Mouse (Mus musculus): ENCODE measurements around the gene Trhde.

Gene Trhde

DNA sequence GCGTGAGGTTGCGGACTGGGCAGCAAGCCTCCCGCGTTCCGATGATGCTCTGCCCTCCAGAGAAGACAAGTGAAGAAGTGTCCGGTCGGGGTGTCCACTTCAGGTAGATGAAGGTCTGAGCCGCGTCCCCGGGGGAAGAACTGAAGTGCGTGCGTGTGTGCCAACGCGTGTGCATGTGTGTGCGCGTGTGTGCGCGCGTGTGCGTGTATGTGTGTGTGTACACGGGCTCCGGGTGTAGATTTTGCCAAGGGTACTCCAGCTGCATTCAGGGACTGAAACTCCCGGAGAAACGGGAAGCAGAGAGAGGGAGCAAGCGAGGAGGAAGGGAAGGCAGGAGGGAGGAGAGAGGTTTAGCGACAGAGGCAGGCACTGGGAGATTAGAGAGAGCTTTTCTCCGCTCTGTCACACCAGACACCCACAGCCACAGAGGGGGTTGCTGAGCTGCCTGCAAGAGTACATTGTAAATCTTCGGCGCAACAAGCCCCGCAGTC lies at the start of gene Trhde:
Trhde (minus strand) TSS at position 147 of the 491 bp plus-strand sequence.
- DNase-seq = peak; percentile 76 to 78

DNA sequence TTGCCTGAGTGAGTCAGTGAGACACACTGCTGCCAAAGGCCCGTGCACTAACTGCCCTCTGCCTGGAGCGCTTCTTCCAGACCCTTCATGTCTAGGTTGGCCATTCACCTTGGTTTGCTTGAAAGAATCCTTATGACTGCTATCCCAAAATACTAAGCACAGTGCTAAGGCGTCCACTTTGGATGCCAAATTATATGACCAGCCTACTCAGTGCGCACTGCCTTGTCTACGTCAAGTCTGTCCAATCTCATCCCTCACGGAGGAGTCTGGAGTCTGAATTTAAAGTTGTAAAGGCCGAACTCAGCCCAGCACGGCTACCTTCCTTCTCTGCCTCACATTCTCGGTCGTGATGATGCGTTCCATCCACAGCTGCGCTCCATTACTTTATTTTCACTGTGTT lies 39.9 kb upstream of the Trhde start:
- DNase-seq = no peak

DNA sequence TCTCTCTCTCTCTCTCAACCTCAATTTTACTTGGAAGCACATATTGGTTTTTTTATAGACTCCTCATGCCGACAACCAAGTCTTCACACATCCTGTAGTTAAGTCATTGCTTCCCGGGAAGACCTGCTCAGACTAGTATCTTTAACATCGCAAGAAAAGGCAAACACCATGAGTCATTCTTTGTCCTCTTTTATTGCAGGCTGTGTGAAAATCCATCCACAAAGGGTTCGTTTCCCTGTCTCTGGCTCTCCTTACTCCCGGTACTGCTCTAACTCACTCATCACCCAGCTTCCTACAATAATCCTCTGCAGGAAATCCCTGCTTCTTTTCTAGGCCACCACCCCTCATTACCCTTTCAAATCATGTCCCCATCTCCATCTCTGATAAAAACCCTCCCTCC lies 39.3 kb upstream of the Trhde start:
- no peak for DNase-seq

DNA sequence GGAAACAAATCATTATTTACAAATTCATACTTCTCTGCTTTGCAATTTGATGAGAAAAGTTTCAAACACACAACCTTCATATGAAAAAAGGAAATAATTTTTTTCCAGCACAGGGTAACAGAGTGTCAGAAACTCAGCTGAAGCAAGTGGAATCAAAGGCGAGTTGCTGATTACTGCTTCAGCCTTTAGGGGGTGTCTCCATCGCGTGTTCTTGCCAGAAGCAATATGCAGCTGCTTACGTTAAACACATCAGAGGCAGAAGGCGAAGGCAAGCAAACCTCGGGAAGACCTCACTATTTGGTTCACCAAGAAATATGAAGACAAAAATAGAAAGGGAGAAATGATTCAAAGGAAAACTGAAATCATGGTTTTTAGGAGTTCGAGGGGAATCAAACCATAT lies 29.2 kb upstream of the Trhde start:
- DNase-seq = peak; percentile 43 to 48

DNA sequence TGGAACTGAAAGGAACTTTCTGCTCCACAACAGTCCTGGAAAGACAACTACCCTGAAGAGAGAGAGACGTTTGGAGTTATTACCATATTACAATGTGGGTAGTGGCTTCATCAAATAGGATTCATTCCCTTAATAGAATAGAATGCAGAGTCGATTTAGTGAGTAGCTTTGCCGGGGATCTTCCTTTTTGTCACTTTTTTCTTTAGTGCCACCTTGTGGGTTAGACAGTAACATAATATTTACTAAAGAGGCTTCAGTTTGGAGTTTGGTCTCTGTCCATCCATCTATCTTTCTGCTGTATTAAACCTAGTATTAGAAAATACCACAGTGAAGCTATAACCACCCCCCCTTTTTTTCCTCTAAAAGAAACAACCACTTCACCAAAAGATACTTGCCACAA lies 6.7 kb upstream of the Trhde start:
- no peak for DNase-seq

DNA sequence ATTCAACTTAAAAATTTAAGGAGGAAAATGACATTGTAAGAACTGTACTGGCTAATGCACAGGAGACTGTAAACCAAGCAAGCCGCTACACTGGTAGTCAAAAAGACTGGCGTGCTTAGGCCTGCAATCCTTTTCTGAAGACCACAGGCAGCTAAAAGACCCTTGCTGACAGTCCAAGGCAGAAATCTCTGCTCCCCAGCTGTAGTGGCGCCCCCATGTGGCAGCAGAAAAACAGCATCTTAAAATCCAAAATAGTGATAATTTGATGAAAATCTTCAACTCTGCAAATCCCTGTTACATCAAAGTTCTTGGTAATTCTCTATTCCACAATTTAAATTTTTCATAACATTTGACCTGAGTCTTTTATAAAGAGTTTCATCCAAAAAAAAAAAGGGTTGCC lies 3.8 kb upstream of the Trhde start:
- peak; percentile 86 to 91 for DNase-seq

DNA sequence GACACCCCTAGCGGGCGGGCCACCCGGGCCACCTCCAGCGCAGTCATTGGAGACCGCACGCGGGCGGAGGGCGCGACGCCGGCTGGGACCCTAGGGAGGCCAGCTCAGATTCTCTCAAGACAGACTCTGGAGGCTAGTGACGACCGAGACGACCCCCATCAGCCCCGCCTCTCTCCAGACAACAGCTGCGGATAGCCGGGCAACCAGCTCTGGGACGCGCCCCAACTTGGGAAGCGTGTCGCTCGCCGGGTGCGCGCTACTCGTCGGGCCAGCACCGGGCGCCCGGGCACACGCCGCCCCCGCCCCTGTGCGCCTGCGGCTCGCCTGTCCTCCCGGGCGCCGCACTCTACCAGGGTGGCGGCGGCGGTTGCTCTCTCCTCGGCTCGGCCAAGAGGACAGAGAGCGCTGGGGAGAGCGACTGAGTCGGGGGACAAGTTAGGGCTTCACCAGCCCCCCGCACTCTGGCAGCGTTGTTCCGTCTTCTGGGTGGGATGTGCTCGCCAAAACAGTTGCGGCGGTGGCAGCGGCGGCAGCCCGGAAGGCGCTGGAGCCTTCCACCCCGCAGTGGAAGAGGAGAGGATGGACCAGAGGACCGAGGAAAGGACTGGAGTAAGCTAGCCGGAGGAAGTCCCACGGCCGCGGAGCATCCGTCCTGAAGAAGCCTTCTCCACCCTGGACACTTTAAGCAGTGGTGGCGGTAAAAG lies 498 bp downstream of the Trhde start:
- DNase-seq = peak; percentile 85 to 88

DNA sequence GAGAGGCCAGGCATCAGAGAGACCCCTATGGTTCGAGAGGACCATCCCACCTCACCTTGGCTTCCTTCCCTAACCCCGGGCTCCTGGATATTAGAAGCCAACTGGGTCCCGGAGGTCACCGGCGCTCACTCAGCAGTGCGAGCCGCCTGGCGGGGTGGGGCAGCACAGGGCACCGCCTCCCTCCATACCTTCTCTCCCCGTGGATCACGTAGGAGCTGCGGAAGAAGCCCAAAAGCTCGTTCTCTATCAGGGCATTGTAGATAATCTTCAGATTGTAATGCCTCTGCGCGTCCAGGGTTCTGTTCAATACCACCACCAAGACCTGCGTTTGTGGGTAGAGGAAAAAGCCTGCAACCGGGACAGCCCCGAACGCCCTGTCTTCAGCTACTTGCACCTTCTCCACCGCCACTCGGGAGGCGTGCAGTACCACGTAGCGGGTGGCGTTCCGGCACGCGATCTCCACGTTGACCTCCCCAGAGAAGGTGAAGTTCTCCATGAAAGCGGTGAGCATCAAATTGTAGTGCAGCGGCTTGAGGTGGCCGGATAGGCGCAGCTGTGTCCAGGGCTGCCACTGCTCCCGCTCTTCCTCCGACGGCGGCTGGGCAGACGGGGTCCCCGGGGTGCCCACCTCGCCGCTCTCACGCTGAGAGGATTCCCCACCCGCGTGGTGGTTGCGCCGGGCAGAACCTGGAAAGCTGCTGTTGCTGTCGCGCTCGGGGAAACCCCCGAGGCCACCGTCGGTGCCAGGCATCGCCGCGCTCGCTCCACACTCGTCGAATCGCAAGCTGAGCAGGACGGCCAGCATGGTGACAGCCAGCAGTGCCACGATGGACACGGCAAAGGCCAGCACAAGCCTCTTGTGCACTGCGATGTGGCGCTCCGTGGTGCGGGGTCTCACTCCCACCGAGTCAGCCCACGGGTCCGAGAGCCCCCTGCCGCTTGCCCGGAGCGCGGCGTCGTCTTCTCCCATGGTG lies 1.5 kb downstream of the Trhde start:
- DNase-seq = peak; percentile 68 to 69

DNA sequence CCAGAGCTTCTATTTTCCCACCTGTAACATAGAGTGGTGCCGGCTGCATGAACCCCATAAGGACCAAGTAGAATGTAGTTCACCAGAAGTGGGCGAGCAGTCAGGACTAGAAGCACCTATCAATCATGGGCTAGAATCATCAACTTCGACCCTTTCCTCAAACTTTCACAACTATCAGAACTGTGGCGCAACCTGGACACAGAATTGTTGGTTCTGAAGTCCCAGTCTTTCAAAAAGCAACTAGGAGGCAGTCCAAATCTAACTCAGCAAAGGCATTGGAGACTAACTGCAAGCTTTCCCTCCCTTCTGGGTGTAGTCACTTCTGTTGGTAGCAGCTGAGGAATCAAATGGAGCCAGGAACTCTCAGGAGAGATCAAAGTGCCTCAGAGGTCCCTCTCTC lies 2.6 kb downstream of the Trhde start:
- no peak for DNase-seq

DNA sequence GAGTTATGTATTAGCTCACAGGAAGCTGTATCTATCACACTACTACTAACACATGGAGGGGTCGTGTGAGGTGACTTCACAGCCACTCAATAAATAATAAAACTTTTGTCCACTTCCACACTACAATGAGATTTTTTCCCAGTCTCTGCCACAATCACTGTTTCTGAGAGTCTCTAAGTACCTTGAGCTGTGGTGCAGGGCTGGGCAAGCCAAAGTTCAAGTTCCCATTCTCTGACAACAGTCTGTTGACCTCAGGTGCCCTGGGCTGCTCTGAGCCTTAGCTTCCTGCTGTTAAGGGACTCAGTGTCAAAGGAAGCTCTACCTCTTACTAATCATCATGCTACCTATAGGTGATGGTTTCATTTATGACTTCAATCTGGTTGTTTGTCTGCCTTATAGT lies 3.3 kb downstream of the Trhde start:
- no peak for DNase-seq

DNA sequence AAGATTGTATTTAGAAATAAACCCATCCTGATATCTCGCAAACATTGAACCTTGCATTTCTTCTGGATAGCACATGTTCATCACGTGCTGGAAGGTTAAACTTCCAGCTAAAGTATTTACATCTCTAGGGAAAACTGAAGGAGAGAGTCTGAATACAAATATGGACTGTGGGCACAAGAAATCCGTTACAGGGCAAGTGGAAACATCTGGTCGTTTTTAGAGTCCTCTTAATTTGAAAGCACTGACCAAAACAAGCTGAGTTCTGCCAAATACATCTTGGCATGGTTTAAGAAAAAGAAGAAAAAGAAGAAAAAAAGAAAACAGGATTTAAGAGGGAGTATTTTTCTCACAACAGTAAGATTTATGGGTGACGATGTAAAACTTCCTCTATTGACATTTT lies 3.9 kb downstream of the Trhde start:
- no peak for DNase-seq

DNA sequence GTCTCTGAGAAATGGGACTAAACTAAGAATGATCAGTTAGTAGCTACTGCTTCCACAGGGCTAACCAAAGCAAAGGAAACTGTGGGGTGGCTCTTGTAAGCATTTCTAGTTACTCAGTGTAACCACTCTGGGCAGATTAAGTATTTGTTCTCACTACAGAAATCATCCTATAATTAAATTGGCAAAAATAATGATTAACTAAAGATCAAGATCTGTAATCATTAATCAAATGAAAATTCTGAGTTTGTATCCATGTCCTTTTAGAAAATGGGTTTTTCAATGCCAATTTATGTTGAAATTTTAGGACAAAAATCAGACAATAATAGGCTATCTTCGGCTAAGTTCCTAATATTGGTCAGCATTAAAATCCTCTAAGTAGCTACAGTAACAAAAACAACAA lies 4.4 kb downstream of the Trhde start:
- no peak for DNase-seq

DNA sequence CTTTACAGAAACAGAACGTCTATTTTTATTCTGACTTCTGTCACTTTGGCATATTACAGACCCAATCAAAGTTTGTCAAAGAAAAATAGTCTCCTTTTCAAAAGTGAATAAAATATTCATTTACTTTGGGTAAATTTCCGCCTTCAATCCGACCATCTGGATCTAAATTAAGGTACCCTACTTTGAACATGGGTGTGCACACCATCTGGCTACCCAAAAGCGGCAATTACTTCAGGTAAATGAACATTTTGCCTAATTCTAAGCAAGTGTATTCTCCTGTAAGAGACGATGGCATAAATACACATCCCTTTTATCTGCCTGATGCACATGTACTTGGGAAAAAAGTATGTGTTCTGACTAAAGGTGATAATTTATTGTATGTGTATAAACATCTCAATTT lies 5.2 kb downstream of the Trhde start:
- DNase-seq = no peak

DNA sequence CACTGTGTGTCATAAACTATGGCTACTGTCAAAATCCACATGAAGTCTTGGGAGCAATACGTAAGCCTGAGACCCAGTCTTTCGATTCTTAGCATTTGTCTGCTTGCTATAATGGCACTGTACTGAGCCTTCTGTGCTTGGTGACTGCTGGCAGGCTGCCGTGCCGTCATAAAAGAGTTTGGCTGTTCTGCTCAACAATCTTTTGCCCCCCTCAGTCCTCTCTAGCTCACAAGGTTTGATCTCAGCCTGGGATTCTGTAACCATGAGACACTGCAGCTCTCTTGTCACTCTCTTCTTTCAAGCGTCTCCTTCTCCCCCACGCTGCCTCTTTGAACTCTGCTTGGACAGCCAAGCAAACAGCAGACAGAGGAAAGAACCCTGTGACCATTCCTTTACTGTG lies 7.9 kb downstream of the Trhde start:
- DNase-seq = peak; percentile 63 to 67

DNA sequence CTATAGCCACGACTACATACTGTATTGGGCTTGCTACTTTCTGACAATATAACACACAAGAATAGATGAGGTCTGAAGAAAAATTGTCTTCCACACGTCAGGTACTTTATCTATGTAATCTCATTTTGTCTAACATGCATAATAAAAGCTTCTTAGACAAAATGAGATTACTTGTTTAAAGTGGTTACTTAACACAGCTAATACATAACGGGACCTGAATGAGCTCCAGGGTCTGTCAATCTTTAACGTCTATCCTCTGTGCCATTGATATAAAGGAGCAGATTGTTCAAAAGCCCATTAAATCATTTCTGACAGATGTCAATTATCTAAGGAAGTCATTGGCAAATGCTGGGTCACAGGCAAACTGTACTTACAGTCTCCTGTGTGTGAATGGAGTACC lies 36.2 kb downstream of the Trhde start:
- no peak for DNase-seq

DNA sequence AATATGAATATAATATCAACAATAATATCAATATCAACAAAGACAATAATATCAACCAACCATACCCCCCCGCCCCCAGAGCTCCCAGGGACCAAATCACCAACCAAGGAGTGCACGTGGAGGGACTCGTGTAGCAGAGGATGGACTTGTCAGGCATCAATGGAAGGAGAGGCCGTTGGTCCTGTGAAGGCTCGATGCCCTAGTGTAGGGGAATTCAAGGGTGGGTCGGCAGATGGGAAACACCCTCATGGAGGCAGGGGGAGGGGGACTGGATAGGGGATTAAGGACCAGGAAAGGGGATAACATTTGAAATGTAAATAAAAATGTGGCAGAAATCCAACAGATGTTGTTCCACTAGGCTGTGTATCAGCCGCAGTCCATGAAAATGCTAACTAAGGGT lies 40.0 kb downstream of the Trhde start:
- DNase-seq = no peak

DNA sequence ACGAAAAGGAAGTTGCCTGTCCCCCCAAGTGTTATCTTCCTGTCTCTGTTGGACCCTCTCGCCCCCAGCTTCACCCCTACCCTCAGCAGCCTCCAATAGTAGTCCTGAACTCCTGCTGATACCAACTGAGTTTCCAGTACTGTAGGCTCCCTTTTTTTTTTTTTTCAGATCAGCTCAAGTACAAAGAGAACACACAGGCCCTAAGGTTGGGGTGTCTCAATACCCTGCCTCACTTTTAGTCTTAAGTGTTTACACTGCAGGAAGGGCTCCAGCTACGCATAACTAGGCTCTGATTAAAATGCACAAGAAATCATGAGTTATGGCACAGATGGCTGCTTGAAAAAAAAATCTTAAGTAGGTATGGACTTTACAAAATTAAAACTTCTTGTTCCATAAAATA lies 42.9 kb downstream of the Trhde start:
- no peak for DNase-seq

DNA sequence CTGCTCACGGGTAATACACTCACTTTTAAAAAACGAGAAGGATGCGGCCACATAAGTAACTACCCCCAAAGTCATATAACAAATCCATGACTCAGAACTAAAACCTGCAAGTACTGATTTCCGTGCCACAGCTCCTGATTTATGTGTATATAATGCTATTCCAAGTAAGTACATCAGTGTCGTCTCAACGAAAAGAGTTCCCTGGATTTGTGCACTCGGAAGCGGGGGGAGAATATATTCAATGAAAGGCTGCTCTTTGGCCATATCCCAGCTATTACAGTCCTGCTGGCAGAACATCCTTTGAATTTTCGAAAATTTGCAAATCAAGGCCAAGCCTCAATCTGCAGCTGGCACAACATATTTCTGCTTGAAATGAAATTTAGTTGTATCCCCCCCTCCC lies 43.5 kb downstream of the Trhde start:
- peak; percentile 33 to 59 for DNase-seq

DNA sequence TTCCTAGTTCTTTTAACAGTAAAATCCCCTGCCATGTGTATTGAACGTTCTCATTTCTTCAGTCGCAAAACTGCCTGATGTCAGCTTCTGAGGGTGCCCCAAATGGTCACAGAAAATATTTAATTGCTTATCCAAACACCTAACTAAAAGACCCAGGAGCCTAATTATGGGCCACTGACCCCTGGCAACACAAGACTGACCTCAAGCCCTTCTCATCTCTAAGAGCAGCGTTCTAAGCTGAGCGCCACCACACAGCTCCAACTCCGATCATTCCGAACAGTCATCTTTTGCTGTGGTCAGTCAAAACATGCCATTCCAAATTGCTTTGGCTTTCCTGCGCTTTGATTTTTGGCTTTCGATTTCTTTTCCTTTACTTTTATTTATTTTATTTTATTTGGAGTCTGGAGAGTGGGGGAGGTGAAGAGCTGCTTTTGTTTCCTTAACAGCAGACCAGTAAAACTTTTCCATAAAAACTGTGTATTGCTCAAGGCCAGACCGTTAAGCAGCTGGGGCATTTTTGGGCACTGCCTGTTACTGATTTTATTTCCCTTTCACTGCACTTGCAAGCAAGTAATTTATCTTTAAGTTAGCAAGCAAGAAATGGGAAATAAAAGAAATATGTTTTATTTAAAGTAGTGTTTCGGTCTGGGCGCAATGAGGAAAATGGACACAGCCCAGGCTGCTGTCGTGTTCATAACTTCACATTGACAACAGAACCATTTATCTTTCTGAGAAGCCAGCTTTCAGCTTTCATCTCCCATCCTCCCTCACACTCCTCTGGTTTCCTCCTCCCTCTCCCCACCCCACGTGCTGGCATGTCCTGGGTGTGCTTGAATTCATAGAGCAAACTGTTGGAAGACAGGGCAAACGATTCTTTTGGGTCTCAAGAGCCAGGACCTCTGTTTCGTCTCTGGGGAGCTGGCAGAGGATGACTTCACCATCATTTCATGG lies 59.1 kb downstream of the Trhde start:
- DNase-seq = no peak

DNA sequence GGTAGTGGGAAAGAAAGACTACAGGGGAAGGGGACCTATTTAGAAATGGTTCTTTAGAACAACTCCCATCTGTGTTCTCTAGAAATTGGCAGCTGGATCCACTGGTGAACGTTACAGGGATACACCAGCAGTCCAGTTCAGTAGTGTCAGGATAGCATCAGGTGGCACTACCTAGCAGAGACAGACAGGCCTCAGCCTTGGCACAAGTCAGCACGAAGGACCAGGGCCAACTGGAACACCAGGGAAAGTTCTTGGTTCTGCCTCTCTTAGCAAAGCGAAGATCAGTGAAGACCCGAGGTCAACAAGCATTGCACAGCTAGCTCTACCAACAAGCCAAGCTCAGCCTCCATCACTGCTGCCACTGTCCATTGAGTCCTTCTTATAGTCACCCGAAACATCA lies 62.2 kb downstream of the Trhde start:
- peak; percentile 36 to 52 for DNase-seq

DNA sequence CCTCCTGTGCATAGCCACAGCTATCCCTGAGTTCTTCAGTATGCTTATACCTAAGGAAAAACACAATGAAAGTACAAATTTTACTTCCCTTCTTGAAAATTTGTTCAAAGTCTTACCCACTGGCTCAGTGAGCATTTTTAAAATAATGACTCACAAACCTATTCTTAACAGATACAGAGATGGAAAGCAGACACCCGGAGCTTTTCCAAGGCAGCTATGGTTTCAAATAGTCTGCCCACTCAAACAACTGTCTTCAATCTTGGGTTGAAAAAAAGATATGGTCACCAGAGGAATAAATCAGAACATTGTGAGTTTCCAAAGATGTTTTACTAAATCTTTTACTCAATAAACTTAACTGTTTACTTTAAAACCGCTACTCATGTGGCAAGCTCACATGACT lies 64.5 kb downstream of the Trhde start:
- DNase-seq = no peak

DNA sequence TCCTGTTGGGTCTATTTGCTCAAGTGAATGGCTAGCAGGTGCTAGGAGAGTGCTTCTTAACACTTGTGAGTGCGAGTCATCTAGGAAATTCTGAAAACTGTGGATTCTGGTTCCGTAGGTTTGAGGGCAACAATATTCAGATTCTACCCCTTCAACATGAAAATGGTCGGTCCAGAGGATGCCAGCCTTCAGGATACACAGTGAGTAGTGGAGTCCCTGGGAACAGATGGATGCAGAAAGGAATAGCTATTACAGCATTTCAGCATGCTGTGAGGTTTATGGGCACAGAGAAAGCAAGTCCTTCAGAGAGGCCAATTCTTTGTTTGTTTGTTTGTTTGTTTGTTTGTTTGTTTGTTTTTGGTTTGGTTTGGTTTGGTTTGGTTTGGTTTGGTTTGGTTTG lies 65.7 kb downstream of the Trhde start:
- DNase-seq = no peak

DNA sequence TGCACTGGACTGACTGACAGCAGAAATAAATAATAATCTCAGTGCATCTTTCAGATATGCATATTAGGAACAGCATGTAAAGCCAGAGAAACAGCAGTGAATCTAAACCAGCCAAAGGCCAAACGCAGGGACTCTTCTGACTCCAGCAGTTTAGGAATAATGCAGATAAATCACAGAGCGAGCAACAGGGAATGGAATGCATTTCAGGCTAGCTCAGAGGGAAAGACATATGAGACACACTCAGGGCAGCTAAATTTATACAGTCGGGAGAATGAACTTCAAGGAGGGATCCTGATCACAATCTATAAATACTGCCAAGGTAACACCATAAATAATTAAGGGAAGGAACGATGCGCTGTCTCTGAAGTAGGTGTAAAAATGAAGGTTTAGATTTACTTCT lies 66.4 kb downstream of the Trhde start:
- no peak for DNase-seq
